Mouse (Mus musculus) forebrain, embryonic 16.5 days (tissue): ENCODE data around the gene Tbx15. TPM values are rescaled to one million over a fixed set of nuclear protein-coding genes. Genes with fewer than 3 reads are reported as not detected.

Experiments
- ATAC-seq: fragments of 200-750 bp; cut with Nextera tagmentation; 2 replicates; pipeline ENCODE4 v1.8.0; 2017; ENCODE audit warnings: mild to moderate bottlenecking, moderate library complexity
- H3K27ac ChIP-seq: fragments of 300-500 bp; sonication (generic); 2 replicates; pipeline ENCODE4 v1.5.1; 2014; ENCODE audit warnings: low read length, control low read depth
- H3K27me3 ChIP-seq: fragments of 300-500 bp; sonication (generic); replicated peaks from 2 replicates; pipeline ENCODE4 v1.6.1; 2014; ENCODE audit warnings: low read length; ENCODE audit not compliant: control insufficient read depth, insufficient read depth
- H3K36me3 ChIP-seq: fragments of 300-500 bp; sonication (generic); 2 replicates; pipeline ENCODE4 v1.6.1; 2014; ENCODE audit not compliant: control insufficient read depth, insufficient read depth
- H3K4me1 ChIP-seq: fragments of 300-500 bp; sonication (generic); replicated peaks from 2 replicates; pipeline ENCODE4 v1.6.1; 2014; ENCODE audit warnings: low read length; ENCODE audit not compliant: control insufficient read depth, insufficient read depth
- H3K4me2 ChIP-seq: fragments of 300-500 bp; sonication (generic); 2 replicates; pipeline ENCODE4 v1.6.1; 2014; ENCODE audit warnings: mild to moderate bottlenecking, low read length, control low read depth
- H3K4me3 ChIP-seq: fragments of 300-500 bp; sonication (generic); replicated peaks from 2 replicates; pipeline ENCODE4 v1.5.1; 2014; ENCODE audit warnings: mild to moderate bottlenecking, low read length, control low read depth
- H3K9ac ChIP-seq: fragments of 300-500 bp; sonication (generic); replicated peaks from 2 replicates; pipeline ENCODE4 v1.6.1; 2014; ENCODE audit warnings: low read depth, low read length, control low read depth
- H3K9me3 ChIP-seq: fragments of 300-500 bp; sonication (generic); 2 replicates; pipeline ENCODE4 v1.6.1; 2016; ENCODE audit warnings: low read length; ENCODE audit not compliant: control insufficient read depth
- WGBS: fragments of 180-500 bp; shearing (Covaris S2); extraction: QIAGEN DNeasy Blood & Tissue Kit; methylation state at CpG from one replicate; pipeline ENCODE4 v1.1.7; 2014; 5-methylcytosine and 5-hydroxymethylcytosine counted together
- polyA plus RNA-seq: library from polyadenylated mRNA; unstranded; fragments of >200 nt; fragmentation: Nextera tagmentation; extraction: Ambion mirVana; gene quantifications from 2 replicates; pipeline ENCODE4 v1.2.1, GENCODE M21; 2015

Tbx15 gene
- polyA plus RNA-seq, 1 experiment from 2014 or later: 0.79 TPM

DNA sequence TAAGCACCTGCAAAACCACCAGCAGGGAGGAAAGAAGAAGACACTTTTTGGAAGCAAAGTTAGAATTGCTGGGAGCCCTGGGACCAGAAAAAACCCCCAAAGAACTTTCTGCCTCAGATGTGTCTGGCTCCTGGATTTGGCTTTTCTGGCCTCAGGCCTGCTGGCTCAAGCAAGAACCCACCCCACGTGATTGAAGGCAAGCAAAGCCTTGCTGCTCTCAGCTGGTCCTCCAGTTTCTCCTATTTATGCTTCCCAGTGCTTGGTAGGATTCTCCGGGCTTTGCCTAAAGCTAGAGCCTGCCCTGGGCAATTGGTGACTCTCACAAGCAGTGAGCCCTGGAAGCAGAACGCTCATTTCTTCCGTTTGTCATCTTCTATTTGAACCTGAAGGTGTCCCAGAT is 7.4 kb downstream of the Tbx15 start:
- ATAC-seq: no peak
- no peak overlapping the region for H3K4me2 ChIP-seq
- WGBS: 2% methylated on average over 4 of the region's 4 CpGs

DNA sequence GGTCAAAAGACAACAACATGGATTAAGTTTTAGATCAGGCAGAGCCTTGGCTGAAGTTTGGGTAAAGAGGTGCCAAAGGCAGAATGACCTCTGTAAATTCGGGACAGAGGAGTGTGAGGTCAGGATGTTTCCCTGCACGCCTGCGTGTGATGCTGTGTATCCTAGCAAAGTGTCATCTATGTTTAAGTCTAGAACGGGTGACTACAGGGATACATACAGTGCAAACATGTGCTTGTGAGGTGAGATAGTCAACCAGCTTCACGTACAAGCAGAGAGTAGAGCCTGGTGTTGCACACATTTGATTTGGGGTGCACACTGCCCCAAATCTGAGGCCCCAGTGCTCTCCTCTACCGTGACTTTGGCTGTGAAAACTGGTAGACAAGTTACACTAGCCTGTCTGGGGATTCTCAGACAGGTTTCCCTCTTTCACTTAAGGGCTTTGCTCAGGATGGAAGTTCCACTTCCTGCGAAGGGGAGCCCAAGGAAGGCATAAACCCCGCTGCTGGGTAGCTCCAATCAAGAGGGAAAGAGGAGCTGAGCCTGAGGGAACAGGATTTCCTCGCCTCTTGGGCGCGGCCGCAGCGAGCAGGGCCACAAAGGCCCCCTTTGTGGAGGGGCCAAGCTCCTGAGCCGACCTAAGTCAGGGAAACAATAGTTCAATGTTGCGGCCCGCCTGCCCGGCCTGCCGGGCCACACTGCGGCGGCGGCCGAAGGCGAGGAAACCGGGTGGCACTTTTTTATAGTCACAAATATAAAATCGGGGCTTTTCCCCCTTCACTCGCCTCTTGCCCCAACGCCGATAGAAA is 8.0 kb downstream of the Tbx15 start:
- H3K27ac ChIP-seq: no peak overlapping the region
- H3K4me2 ChIP-seq: no peak overlapping the region
- no peak overlapping the region for H3K9ac ChIP-seq
- no peaks in the 10 kb centered on the region for H3K9me3 ChIP-seq
- no peaks in the 10 kb centered on the region for H3K36me3 ChIP-seq
- no peak for ATAC-seq
- peaks cover 94% of the 10 kb centered on the region for H3K27me3 ChIP-seq
- 2% methylated on average over 28 of the region's 28 CpGs for WGBS
- H3K4me1 ChIP-seq: no peaks in the 10 kb centered on the region
- no peak overlapping the region for H3K4me3 ChIP-seq

More for the DNA sequence above, 7.4 kb downstream of the Tbx15 start:
- peaks cover 95% of the 10 kb centered on the region for H3K27me3 ChIP-seq
- no peaks in the 10 kb centered on the region for H3K9me3 ChIP-seq
- H3K36me3 ChIP-seq: no peaks in the 10 kb centered on the region
- no peak overlapping the region for H3K27ac ChIP-seq
- H3K4me1 ChIP-seq: no peaks in the 10 kb centered on the region
- no peak overlapping the region for H3K4me3 ChIP-seq
- no peak overlapping the region for H3K9ac ChIP-seq

DNA sequence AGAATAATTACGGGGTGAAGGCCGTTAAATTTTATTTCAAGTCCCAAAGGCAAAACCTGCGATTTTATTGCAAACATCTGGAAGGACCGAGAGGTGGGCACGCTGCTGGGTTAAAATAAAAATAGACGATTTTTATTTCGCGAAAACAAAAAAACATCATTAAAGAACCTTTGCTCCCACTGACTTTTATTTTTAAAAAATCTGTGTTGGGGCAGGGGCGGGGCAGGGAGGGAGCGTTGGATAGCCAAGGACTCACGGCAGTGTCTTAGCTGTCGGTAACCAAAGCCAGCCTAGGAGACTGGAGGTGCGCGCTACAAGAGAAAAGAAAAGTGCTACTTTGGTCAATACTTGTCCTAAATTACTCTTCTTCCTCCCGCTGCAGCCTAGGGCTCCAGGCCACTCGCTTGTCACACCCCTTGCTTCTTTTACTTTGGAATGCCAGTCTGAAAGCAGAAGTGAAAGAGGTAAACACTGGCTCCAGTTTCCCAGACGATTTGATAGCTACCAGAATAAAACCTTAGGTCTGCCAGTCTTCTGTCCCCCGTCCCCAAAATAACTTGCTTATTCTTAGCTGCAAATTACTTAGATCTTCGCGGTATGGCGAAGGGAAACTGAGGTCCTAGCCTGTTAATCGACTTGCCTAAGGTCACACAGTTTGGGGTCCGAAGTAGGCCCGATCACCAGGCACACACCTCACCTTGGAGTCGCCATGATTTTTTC is 8.8 kb downstream of the Tbx15 start:
- no peaks in the 10 kb centered on the region for H3K36me3 ChIP-seq
- peaks cover 6% of the 10 kb centered on the region for H3K4me1 ChIP-seq
- WGBS: under 1% methylated on average over 25 of the region's 25 CpGs
- no peak overlapping the region for H3K27ac ChIP-seq
- H3K9me3 ChIP-seq: no peaks in the 10 kb centered on the region
- H3K4me2 ChIP-seq: no peak overlapping the region
- ATAC-seq: no peak
- no peak overlapping the region for H3K9ac ChIP-seq
- no peak overlapping the region for H3K4me3 ChIP-seq
- peaks cover 90% of the 10 kb centered on the region for H3K27me3 ChIP-seq

DNA sequence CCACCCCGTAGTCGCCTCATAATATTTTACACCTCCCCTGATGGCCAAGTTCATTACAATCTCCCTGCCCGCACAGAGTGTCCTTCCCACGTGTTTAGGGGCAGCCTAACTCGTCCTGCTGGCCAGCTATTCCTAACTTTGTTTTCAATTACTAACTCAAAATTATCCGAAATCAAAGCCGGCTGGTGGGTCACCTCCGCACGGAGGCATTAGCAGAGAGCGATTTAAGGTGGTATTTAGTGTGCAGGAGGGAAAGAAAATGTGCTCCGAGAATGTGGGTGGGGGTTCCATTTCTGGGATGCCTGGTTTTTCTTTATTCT is 9.3 kb downstream of the Tbx15 start:
- peaks cover 85% of the 10 kb centered on the region for H3K27me3 ChIP-seq
- no peak overlapping the region for H3K9ac ChIP-seq
- H3K36me3 ChIP-seq: no peaks in the 10 kb centered on the region
- H3K27ac ChIP-seq: no peak overlapping the region
- H3K4me1 ChIP-seq: peaks cover 9% of the 10 kb centered on the region
- WGBS: 3% methylated on average over 11 of the region's 11 CpGs
- ATAC-seq: no peak
- H3K4me3 ChIP-seq: no peak overlapping the region
- H3K4me2 ChIP-seq: no peak overlapping the region
- no peaks in the 10 kb centered on the region for H3K9me3 ChIP-seq

- 2% methylated on average over 6 of the region's 6 CpGs for WGBS
- no peak for ATAC-seq
- H3K9me3 ChIP-seq: no peaks in the 10 kb centered on the region
- peaks cover 9% of the 10 kb centered on the region for H3K4me1 ChIP-seq
- H3K4me3 ChIP-seq: no peak overlapping the region
- H3K36me3 ChIP-seq: no peaks in the 10 kb centered on the region
- peaks cover 81% of the 10 kb centered on the region for H3K27me3 ChIP-seq
- no peak overlapping the region for H3K27ac ChIP-seq
- H3K4me2 ChIP-seq: no peak overlapping the region
- no peak overlapping the region for H3K9ac ChIP-seq
These were observed 9.7 kb downstream of the Tbx15 start for GRCm38 (mm10) chr3:99249906-99250305.

- Histone ChIP-seq H3K4me2 (no peak overlapping the region), H3K4me1 (peaks cover 9% of the 10 kb centered on the region), H3K9ac (no peak overlapping the region), H3K27me3 (peaks cover 76% of the 10 kb centered on the region), H3K36me3 (no peaks in the 10 kb centered on the region), H3K4me3 (no peak overlapping the region), H3K27ac (no peak overlapping the region), H3K9me3 (no peaks in the 10 kb centered on the region)
- ATAC-seq: no peak
- WGBS: 12% methylated on average over 6 of the region's 6 CpGs
These were observed 11.3 kb downstream of the Tbx15 start for GRCm38 (mm10) chr3:99251271-99252165.

DNA sequence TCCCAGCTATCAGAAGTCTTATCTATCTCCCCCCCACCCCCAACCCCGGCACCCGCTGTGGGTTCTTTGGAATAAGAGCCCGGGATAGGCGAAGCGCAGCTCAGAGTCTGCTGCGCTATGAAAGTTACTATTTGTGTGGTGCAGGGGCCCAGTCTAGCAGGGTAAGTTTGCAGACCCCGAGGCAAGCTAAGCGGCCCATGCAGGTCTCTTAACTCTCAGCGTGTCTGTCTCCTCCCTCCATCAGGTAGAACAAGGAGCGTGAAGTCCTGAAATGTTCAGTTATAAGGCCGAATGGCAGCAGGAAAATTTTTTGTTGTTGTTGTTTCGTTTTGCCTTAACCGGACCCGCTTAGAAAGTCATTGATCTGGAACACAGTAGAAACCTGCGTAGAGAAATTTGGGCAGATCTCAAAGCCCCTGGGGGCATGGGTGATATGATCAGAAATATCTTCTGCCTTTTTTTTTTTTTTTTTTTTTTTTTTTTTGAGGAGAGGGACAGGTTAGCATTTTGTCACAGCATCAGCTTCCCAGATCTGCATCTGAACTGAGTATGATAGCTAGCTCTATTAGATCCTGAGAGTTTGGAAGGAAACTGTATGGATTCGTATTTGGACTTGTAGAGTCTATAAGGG is 12.4 kb downstream of the Tbx15 start:
- Histone ChIP-seq H3K4me1 (peaks cover 9% of the 10 kb centered on the region), H3K9me3 (no peaks in the 10 kb centered on the region), H3K4me3 (no peak overlapping the region), H3K27ac (no peak overlapping the region), H3K9ac (no peak overlapping the region), H3K27me3 (peaks cover 77% of the 10 kb centered on the region), H3K4me2 (no peak overlapping the region), H3K36me3 (no peaks in the 10 kb centered on the region)
- no peak for ATAC-seq
- 3% methylated on average over 16 of the region's 16 CpGs for WGBS

DNA sequence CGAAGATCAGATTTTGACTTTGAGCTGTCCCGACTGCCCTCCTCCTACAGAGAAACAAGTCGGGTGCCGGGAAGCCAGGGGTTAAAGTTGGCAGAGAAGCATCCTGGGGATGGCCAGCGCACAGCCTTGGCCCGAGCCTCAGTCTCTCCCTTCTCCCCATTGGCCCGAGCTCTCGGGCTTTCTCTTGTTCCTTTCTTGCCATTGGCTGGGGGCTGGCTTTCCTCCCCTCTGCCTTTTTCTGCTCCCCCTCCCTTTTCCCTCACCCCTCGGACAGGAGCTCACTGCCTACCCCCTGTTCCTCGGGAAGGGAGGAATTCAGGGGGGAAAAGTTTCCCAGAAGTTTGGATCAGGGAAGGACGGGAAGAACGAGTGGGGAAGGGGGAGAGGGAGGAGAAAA is 12.9 kb downstream of the Tbx15 start:
- ATAC-seq: no peak; the same call in 1 of the 2 replicates
- 0% methylated on average over 12 of the region's 12 CpGs for WGBS

More for the DNA sequence above, 12.9 kb downstream of the Tbx15 start:
- Histone ChIP-seq H3K27me3 (peaks cover 78% of the 10 kb centered on the region), H3K36me3 (no peaks in the 10 kb centered on the region), H3K4me2 (no peak overlapping the region), H3K4me1 (peaks cover 9% of the 10 kb centered on the region), H3K4me3 (no peak overlapping the region), H3K9ac (no peak overlapping the region), H3K9me3 (no peaks in the 10 kb centered on the region), H3K27ac (no peak overlapping the region)
